Mouse (Mus musculus): Measurements from ENCODE around the gene Sh3bgrl3. TPM values are rescaled to one million over a fixed set of nuclear protein-coding genes. Genes with fewer than 3 reads are reported as not detected.

The Sh3bgrl3 gene
- polyA plus RNA-seq, 1 experiment from 2014 or later: 436 TPM

GRCm38 (mm10) chr4:134119042-134119441, 9.5 kb downstream of the Sh3bgrl3 start:
- Histone ChIP-seq H3K4me3 (replicated peaks) (no peak overlapping the region), H3K36me3 (no peaks in the 10 kb centered on the region), H3K27ac (replicated peaks) (no peak overlapping the region), H3K27me3 (replicated peaks) (no peaks in the 10 kb centered on the region), H3K9me3 (replicated peaks) (no peaks in the 10 kb centered on the region), H3K9ac (replicated peaks) (no peak overlapping the region), H3K4me1 (peaks cover 4% of the 10 kb centered on the region), H3K4me2 (no peak overlapping the region)
- ATAC-seq (ENCODE audit: low FRiP score): no peak
- 84% methylated on average over 5 of the region's 5 CpGs for WGBS

- Histone ChIP-seq H3K36me3 (no peaks in the 10 kb centered on the region), H3K9me3 (replicated peaks) (no peaks in the 10 kb centered on the region), H3K9ac (replicated peaks) (no peak overlapping the region), H3K4me3 (replicated peaks) (no peak overlapping the region), H3K27me3 (replicated peaks) (no peaks in the 10 kb centered on the region), H3K27ac (replicated peaks) (no peak overlapping the region), H3K4me1 (peaks cover 4% of the 10 kb centered on the region; the same call in 1 of the 2 replicates), H3K4me2 (no peak overlapping the region)
- no peak for ATAC-seq (ENCODE audit: low FRiP score)
- 81% methylated on average over 14 of the region's 14 CpGs for WGBS
Observed at GRCm38 (mm10) chr4:134118126-134118800, 10.3 kb downstream of the Sh3bgrl3 start.

- H3K4me3 ChIP-seq (replicated peaks): no peak overlapping the region
- peaks cover 6% of the 10 kb centered on the region; the same call in 1 of the 2 replicates for H3K4me1 ChIP-seq
- H3K27ac ChIP-seq (replicated peaks): no peak overlapping the region
- no peak overlapping the region for H3K4me2 ChIP-seq
- no peaks in the 10 kb centered on the region for H3K36me3 ChIP-seq
- 85% methylated on average over 8 of the region's 8 CpGs for WGBS
- no peak overlapping the region for H3K9ac ChIP-seq (replicated peaks)
- ATAC-seq (ENCODE audit: low FRiP score): no peak
- H3K9me3 ChIP-seq (replicated peaks): no peaks in the 10 kb centered on the region
- no peaks in the 10 kb centered on the region for H3K27me3 ChIP-seq (replicated peaks)
Observed at GRCm38 (mm10) chr4:134117012-134117411, 11.6 kb downstream of the Sh3bgrl3 start.

- Histone ChIP-seq H3K4me3 (replicated peaks) (no peak overlapping the region), H3K9me3 (replicated peaks) (no peaks in the 10 kb centered on the region), H3K27ac (replicated peaks) (no peak overlapping the region), H3K36me3 (no peaks in the 10 kb centered on the region), H3K27me3 (replicated peaks) (no peaks in the 10 kb centered on the region), H3K4me1 (peaks cover 6% of the 10 kb centered on the region; the same call in 1 of the 2 replicates), H3K9ac (replicated peaks) (no peak overlapping the region), H3K4me2 (no peak overlapping the region)
- WGBS: 90% methylated on average over 2 of the region's 2 CpGs
- no peak for ATAC-seq (ENCODE audit: low FRiP score)
Observed at GRCm38 (mm10) chr4:134116501-134116900, 12.1 kb downstream of the Sh3bgrl3 start.

GRCm38 (mm10) chr4:134115215-134116144, 13.1 kb downstream of the Sh3bgrl3 start:
- Histone ChIP-seq H3K9ac (replicated peaks) (no peak overlapping the region), H3K4me2 (no peak overlapping the region), H3K4me3 (replicated peaks) (no peak overlapping the region), H3K27ac (replicated peaks) (no peak overlapping the region), H3K27me3 (replicated peaks) (no peaks in the 10 kb centered on the region), H3K36me3 (no peaks in the 10 kb centered on the region), H3K4me1 (peaks cover 6% of the 10 kb centered on the region; the same call in 1 of the 2 replicates), H3K9me3 (replicated peaks) (no peaks in the 10 kb centered on the region)
- no peak for ATAC-seq (ENCODE audit: low FRiP score)
- WGBS: 90% methylated on average over 16 of the region's 16 CpGs

GRCm38 (mm10) chr4:134114038-134114437, 14.6 kb downstream of the Sh3bgrl3 start:
- no peaks in the 10 kb centered on the region for H3K9me3 ChIP-seq (replicated peaks)

GRCm38 (mm10) chr4:134113356-134113994, 15.1 kb downstream of the Sh3bgrl3 start:
- Histone ChIP-seq H3K4me3 (replicated peaks) (no peak overlapping the region), H3K9me3 (replicated peaks) (no peaks in the 10 kb centered on the region), H3K27ac (replicated peaks) (no peak overlapping the region), H3K36me3 (no peaks in the 10 kb centered on the region), H3K27me3 (replicated peaks) (no peaks in the 10 kb centered on the region), H3K9ac (replicated peaks) (no peak overlapping the region), H3K4me2 (no peak overlapping the region), H3K4me1 (peaks cover 6% of the 10 kb centered on the region; the same call in 1 of the 2 replicates)
- 63% methylated on average over 10 of the region's 10 CpGs for WGBS
- ATAC-seq (ENCODE audit: low FRiP score): no peak

More at GRCm38 (mm10) chr4:134114038-134114437, 14.6 kb downstream of the Sh3bgrl3 start:
- Histone ChIP-seq H3K27ac (replicated peaks) (no peak overlapping the region), H3K36me3 (no peaks in the 10 kb centered on the region), H3K9ac (replicated peaks) (no peak overlapping the region), H3K4me3 (replicated peaks) (no peak overlapping the region), H3K4me1 (peaks cover 6% of the 10 kb centered on the region; the same call in 1 of the 2 replicates), H3K4me2 (no peak overlapping the region), H3K27me3 (replicated peaks) (no peaks in the 10 kb centered on the region)
- WGBS: 94% methylated on average over 4 of the region's 4 CpGs
- ATAC-seq (ENCODE audit: low FRiP score): no peak

- 76% methylated on average over 6 of the region's 6 CpGs for WGBS
- Histone ChIP-seq H3K9ac (replicated peaks) (no peak overlapping the region), H3K27ac (replicated peaks) (no peak overlapping the region), H3K9me3 (replicated peaks) (no peaks in the 10 kb centered on the region), H3K36me3 (no peaks in the 10 kb centered on the region), H3K4me2 (no peak overlapping the region), H3K4me1 (peaks cover 6% of the 10 kb centered on the region; the same call in 1 of the 2 replicates), H3K4me3 (replicated peaks) (no peak overlapping the region), H3K27me3 (replicated peaks) (no peaks in the 10 kb centered on the region)
- no peak for ATAC-seq (ENCODE audit: low FRiP score)
Observed at GRCm38 (mm10) chr4:134112403-134112802, 16.2 kb downstream of the Sh3bgrl3 start.

GRCm38 (mm10) chr4:134110653-134111052, 17.9 kb downstream of the Sh3bgrl3 start:
- no peak for ATAC-seq (ENCODE audit: low FRiP score)
- WGBS: 39% methylated on average over 3 of the region's 3 CpGs
- H3K9me3 ChIP-seq (replicated peaks): no peaks in the 10 kb centered on the region
- no peak overlapping the region for H3K4me3 ChIP-seq (replicated peaks)
- H3K36me3 ChIP-seq: no peaks in the 10 kb centered on the region
- H3K27ac ChIP-seq (replicated peaks): no peak overlapping the region
- peaks cover 6% of the 10 kb centered on the region; the same call in 1 of the 2 replicates for H3K4me1 ChIP-seq
- no peaks in the 10 kb centered on the region for H3K27me3 ChIP-seq (replicated peaks)
- H3K4me2 ChIP-seq: no peak overlapping the region
- H3K9ac ChIP-seq (replicated peaks): no peak overlapping the region

- Histone ChIP-seq H3K36me3 (no peaks in the 10 kb centered on the region), H3K9me3 (replicated peaks) (no peaks in the 10 kb centered on the region), H3K27ac (replicated peaks) (no peak overlapping the region), H3K27me3 (replicated peaks) (no peaks in the 10 kb centered on the region), H3K4me3 (replicated peaks) (no peak overlapping the region), H3K4me1 (peaks cover 5% of the 10 kb centered on the region), H3K9ac (replicated peaks) (no peak overlapping the region), H3K4me2 (no peak overlapping the region)
- WGBS: 60% methylated on average over 5 of the region's 5 CpGs
- ATAC-seq (ENCODE audit: low FRiP score): no peak
Observed at GRCm38 (mm10) chr4:134108196-134108595, 20.4 kb downstream of the Sh3bgrl3 start.

- no peak overlapping the region for H3K4me2 ChIP-seq
- H3K4me3 ChIP-seq (replicated peaks): no peak overlapping the region
- no peaks in the 10 kb centered on the region for H3K9me3 ChIP-seq (replicated peaks)
- H3K27ac ChIP-seq (replicated peaks): no peak overlapping the region
- H3K27me3 ChIP-seq (replicated peaks): no peaks in the 10 kb centered on the region
- H3K4me1 ChIP-seq: peaks cover 8% of the 10 kb centered on the region
- WGBS: 88% methylated on average over 7 of the region's 7 CpGs
- no peaks in the 10 kb centered on the region for H3K36me3 ChIP-seq
- ATAC-seq (ENCODE audit: low FRiP score): no peak
- H3K9ac ChIP-seq (replicated peaks): no peak overlapping the region
Observed at GRCm38 (mm10) chr4:134107730-134108129, 20.9 kb downstream of the Sh3bgrl3 start.

Measured in neural tube, embryonic 15.5 days (tissue).